ENCODE assay signal across 22 mouse cellular contexts in genomic region chr9:54474546-54474945, GRCm38 (mm10). TPM values are rescaled to one million over a fixed set of nuclear protein-coding genes. Genes with fewer than 3 reads are reported as not detected.
DNase-seq lines count a peak whose midpoint lies in the region; ATAC-seq and TF ChIP-seq lines count a peak whose summit lies in the region.
"Had no signal": no experiment of that assay in that cellular context is flagged by ENCODE, and none has a peak within 500 bp of the region (broad histone marks: within the 10 kb centered on the region; RNA-seq: fewer than 3 reads in every experiment).

No protein-coding gene starts in this region.

- no peak for ATAC-seq in megakaryocyte, adult 5-6 weeks (ENCODE audit: poor library complexity, severe bottlenecking)
- peak; percentile 52; the same call in 1 of the 2 replicates for ATAC-seq in erythroid progenitor cell, adult 5-6 weeks (replicated peaks; ENCODE audit: low FRiP score, poor library complexity, severe bottlenecking)
- ATAC-seq in megakaryocyte-erythroid progenitor cell, adult 5-6 weeks (replicated peaks; ENCODE audit: low FRiP score, low TSS enrichment, poor library complexity, severe bottlenecking) = 0 out of 2 replicates have a peak, but pooled peaks have one; percentile 67
- ATAC-seq: forebrain, embryonic 14.5 days; forebrain, postnatal 0 days; hindbrain, embryonic 16.5 days; intestine, embryonic 15.5 days; Patski had no signal

- H3K4me1 ChIP-seq in megakaryocyte, embryonic 14.5 days = peaks cover 27% of the 10 kb centered on the region
- H3K4me1 ChIP-seq: hindbrain, embryonic 10.5 days; hindbrain, embryonic 13.5 days; intestine, embryonic 15.5 days had no signal

- TF ChIP-seq CTCF in layer of hippocampus, adult 2 months (conservative IDR thresholded peaks at IDR 0.05) = no peak

- DNase-seq in layer of hippocampus, adult 2 months (ENCODE audit: low spot score in 2 of 2) = no peak
- no peak for DNase-seq in layer of hippocampus, adult 8-10 months (ENCODE audit: low spot score in 2 of 2)
- DNase-seq in adrenal gland, adult 8-10 months = no peak
- no peak for DNase-seq in spleen, postnatal 10 days (ENCODE audit: low spot score in 2 of 2)
- DNase-seq: adrenal gland, postnatal 14 days; cerebellum, adult 18-20 months; cerebellum, adult 9-10 months; cerebellum, postnatal 14 days; forebrain, postnatal 0 days; gastrocnemius, adult 2 months; gastrocnemius, postnatal 14 days; heart, adult 11 months had no signal

- no peaks in the 10 kb centered on the region for H3K9me3 ChIP-seq in megakaryocyte, embryonic 14.5 days
- H3K9me3 ChIP-seq: hindbrain, embryonic 10.5 days; hindbrain, embryonic 13.5 days; intestine, embryonic 15.5 days had no signal

- H3K27me3 ChIP-seq in megakaryocyte, embryonic 14.5 days (replicated peaks) = no peaks in the 10 kb centered on the region
- H3K27me3 ChIP-seq: hindbrain, embryonic 13.5 days; intestine, embryonic 15.5 days; Patski had no signal

- no peak overlapping the region for H3K4me3 ChIP-seq in layer of hippocampus, adult 2 months
- peak overlapping the region; percentile 56 for H3K4me3 ChIP-seq in megakaryocyte, embryonic 14.5 days (replicated peaks)
- H3K4me3 ChIP-seq: gastrocnemius, adult 2 months; hindbrain, embryonic 10.5 days; hindbrain, embryonic 13.5 days; intestine, embryonic 15.5 days had no signal

- peaks cover 25% of the 10 kb centered on the region for H3K36me3 ChIP-seq in megakaryocyte, embryonic 14.5 days (replicated peaks; ENCODE audit: low read length)
- H3K36me3 ChIP-seq: hindbrain, embryonic 10.5 days; intestine, embryonic 15.5 days had no signal

- H3K27ac ChIP-seq in layer of hippocampus, adult 2 months = peak overlapping the region; percentile 52; the same call in 1 of the 2 replicates
- H3K27ac ChIP-seq: gastrocnemius, adult 2 months; hindbrain, embryonic 10.5 days; hindbrain, embryonic 13.5 days; intestine, embryonic 15.5 days had no signal

RNA-seq across cellular contexts. Expression of gene Dmxl2, which starts 26.9 kb away (rescaled TPM):
- 100 to 1,000 TPM; 214 TPM for total RNA-seq in layer of hippocampus, adult 2 months (2021)
- total RNA-seq in layer of hippocampus, adult 8-10 months (2022) = 100 to 1,000 TPM; 184 to 220 (median 198) TPM
- 0.69 and 0.80 TPM in 2 replicates for polyA plus RNA-seq in megakaryocyte, embryonic 14.5 days (2012; ENCODE audit: insufficient read depth, low replicate concordance)
- total RNA-seq in megakaryocyte, adult 5-6 weeks (2015) = 23.7 and 24.0 TPM in 2 replicates
- 17.9 and 21.1 TPM in 2 replicates for total RNA-seq in megakaryocyte, adult 5-6 weeks (2017)
- 4.7 and 10.5 TPM in 2 replicates for total RNA-seq in erythroid progenitor cell, adult 5-6 weeks (2015; ENCODE audit: low replicate concordance)
- total RNA-seq in erythroid progenitor cell, adult 5-6 weeks (2017; ENCODE audit: low replicate concordance) = 1.7 and 4.2 TPM in 2 replicates
- total RNA-seq in megakaryocyte-erythroid progenitor cell, adult 5-6 weeks (2014; fragmentation: Nextera tagmentation) = 0.26 and 4.0 TPM in 2 replicates
- 0.91 and 2.6 TPM in 2 replicates for total RNA-seq in megakaryocyte-erythroid progenitor cell, adult 5-6 weeks (2017)
- 10 to 100 TPM; 16.2 to 39.4 (median 24.3) TPM for total RNA-seq in adrenal gland, adult 8-10 months (2022)

Comparison
In these comparisons a context has a peak if more than half of its experiments do, and no peak if none do; other contexts are left out.
1. RNA of gene Dmxl2, which starts 26.9 kb away (total RNA-seq): 214 TPM in layer of hippocampus, adult 2 months and 184 to 220 TPM in layer of hippocampus, adult 8-10 months; 16.2 to 39.4 TPM in adrenal gland, adult 8-10 months, 17.9 to 24.0 TPM in megakaryocyte, adult 5-6 weeks, 1.7 to 10.5 TPM in erythroid progenitor cell, adult 5-6 weeks and 0.26 to 4.0 TPM in megakaryocyte-erythroid progenitor cell, adult 5-6 weeks; every median in the first group is over 4 times any median in the second.